Mouse (Mus musculus): ENCODE results near the gene Gtf2i.

The Gtf2i gene

DNA sequence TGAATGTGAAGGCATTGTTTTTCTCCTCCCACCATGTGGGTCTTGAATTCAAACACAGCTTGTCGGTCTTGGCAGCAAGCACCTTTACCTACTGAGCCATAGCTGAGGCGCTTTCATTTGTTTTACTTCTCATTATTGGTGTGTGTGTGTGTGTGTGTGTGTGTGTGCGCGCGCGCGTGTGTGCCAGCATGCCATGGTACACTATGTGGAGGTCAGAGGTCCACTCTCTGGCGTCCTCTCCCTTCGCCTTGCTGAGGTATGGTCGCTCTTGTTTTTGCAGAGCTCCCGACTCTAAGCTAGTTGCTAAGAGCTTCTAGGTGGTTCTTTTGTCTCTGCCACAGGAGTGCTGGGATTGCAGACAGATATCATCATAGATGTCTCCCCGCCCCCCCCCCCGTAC, 7.8 kb upstream of the Gtf2i start:
- no peak for DNase-seq (ENCODE audit: inconsistent ontology term)

DNA sequence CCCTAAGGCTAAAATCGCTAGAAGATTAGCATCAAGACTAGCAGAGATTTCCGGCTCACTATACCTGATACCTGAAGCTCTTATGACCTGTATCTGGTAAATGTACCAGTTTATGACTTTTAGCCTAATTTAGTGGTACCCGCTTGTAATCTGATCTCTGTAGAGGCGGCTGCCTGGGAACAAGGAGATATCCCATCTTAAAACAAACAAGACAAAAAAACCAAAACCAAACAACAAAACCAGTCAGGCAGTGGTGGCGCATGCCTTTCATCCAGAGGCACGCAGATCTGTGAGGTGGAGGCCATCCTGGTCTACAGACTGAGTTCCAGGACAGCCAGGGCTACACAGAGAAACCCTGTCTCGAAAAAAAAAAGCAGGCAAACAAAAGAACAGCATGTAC, 7.1 kb upstream of the Gtf2i start:
- no peak for DNase-seq (ENCODE audit: inconsistent ontology term)

DNA sequence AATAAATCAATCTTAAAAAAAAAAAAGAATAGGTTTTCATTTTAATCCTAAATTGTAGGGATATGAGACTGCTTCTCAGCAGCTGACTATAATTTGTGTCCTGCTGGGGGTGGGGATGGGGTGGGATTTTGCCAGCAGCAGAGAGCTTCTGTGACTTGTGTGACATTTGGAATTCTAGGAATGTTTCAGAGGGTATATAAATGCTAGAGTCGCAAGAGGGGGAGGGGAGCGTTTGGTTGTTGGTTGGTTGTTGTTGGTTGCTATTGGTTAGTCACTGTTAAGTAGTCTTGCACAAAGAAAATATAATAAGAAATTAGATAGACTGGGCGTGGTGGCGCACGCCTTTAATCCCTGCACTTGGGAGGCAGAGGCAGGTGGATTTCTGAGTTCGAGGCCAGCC, 4.3 kb upstream of the Gtf2i start:
- DNase-seq (ENCODE audit: inconsistent ontology term): peak; percentile 30

DNA sequence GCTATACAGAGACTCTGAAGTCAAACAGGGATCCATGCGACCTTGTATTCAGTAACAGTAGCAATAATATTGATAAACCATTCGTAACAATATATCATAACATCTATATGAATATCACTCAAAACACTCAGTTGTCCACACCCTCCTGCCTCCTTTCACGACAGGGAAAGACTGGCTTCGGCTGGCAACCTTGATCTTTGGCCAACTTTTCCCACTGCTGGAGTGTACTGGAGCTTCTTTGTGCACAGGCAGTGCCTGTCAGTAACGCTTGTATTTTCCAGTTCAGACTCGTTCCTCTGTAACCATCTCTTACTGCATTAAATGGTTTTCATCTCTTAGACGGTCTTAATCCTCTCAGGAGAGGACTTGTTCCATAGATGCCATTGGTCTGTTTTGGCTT, 2.2 kb upstream of the Gtf2i start:
- DNase-seq (ENCODE audit: inconsistent ontology term): no peak

DNA sequence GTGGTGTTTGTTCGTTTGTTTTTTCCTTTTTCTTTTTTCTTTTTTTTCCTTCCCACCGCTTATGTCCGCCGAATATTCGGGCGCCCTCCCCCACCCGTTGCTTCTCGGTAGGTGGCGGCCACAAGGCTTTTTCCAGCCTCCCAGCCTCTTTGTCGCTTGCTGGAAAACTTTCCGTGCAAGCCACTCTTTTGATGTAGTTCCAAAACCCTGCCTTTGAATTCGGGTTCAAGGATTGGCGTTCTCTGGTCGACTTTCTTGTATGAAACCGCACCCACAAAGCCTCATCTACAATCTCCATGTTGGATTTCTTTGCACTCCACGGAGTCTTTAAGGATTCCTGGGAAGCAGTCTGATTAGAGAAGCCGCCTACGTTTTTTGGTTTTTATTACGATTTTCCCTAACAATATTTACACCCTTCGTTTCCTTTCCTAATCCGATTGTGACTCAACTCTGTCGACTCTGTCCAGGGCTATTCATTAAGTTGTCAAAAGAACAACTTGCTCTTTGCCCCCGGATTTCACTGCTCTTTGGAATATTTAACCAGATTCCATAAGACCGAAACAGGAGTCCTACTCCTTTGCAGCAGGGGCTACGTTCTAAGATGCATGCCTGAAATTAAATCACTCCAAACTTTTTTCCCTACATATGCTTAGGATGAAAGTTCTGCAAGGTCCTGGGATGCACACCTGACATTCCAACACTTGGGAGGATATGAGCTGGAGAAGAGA, 1.2 kb upstream of the Gtf2i start:
- DNase-seq (ENCODE audit: inconsistent ontology term): peak; percentile 86

DNA sequence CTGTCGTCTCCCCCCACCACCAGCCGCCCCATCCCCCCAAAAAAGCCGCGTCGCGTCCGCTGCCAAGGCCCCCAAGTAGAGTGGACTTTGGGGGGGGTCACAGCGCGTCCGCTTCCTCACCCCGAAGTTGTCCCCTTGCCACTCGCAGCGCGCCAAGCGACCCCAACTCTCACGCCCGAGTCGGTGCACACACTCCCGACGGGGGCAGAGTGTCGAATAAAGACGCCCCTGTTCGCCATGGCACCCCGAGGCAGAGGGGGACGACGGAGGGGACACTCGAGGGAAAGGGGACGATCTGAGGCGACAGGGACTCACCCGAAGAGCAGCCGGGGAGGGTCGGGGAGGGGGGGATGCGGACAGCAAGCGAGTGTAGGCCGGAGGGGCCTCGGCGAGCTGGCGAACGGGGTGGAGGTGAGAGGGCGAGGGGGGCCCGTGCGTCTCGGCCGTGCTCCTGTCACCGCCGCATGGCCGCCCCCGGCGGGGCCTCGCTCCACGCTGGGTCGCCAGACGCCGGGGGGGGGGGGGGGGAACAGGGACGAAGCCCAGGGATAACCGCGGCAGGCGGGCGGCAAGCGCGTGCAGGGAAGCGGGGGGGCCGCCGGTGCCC, 389 bp downstream of the Gtf2i start:
- DNase-seq (ENCODE audit: inconsistent ontology term): peak; percentile 77

DNA sequence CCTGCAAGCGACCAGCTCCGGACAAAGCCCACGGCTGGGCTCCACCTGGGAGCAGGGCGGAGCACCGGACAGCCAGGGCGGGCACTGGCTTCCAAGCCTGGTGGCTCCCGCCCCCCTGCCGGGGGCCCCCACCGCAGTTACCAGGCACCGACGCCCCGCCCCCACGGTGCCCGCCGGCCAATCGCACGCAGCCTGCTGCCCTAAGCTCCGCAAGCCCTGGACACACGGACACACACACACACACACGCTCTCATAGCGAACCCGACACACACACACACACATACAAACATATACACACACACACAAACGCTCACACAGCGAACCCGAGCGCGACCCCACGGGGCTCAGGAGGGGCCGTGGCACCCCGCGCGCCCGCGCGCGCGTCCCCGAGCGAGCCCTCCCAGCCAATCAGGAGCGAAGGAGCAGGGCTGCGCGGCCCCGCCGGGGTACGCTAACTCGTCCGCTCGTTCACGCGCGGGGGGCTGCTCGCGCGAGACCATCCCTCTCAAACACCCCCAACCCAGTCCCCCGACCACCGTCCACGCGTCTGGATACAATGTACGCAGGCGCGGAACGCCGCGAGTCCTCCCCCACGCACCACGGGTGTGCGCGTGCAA, 1.0 kb downstream of the Gtf2i start:
- peak; percentile 98 for DNase-seq (ENCODE audit: inconsistent ontology term)

DNA sequence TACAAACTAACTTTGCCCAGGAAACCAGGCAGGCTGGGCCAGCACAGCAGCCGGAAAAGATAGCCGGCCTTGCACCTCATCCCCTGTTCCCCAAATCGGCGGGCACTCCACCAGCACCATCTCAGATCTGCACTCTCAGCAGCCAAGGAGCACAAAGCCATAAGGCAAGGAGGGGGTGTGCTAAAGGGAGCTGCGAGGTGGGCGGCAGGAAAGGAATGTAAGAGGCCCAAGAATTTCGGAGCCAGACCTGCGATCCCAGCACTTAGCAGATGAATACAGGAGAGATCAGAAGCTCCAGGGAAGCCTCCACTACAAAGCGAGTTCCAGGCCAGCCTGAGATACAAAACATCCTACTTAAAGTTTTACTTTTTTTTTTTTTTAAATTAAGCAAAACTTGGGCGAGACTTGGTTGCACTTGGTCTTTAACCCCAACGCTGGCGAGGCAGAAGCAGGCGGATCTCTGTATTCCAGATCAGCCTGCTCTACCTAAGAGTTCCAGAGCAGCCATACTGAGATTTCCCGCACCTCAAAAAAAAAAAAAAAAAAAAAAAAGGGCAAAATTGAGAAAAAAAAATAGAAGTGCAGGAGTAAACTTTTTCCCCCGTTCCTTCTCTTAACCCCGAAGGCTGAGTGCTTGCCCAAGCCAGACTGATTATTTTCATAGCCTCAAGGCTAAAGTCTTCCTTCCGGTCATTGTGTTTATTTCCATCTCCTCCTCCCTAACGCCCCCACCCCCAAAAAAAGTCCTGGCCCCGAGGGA, 1.7 kb downstream of the Gtf2i start:
- DNase-seq (ENCODE audit: inconsistent ontology term): peak; percentile 51

DNA sequence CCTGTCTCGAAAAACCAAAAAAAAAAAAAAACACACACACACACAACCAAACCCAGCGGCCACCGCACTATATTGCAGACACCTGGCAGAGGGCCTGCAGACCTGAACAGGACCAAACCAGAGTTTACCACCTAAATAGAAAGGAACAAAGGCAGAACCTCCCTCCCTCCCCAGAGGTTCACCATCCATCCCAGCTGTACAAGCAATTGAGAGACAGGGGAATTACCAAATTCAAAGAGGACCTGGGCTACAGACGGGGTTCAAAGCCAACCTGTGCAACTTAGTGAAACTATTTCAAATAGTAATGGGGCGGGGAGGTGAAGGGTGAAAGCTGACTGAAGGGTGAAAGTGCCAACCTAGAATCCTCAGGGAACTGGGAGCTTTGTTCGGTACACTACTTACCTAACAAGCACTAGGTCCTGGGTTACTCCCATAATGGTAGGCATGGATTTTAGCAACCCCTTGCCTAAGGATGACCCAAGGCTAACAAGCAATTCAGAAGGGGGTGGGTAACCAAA, 2.6 kb downstream of the Gtf2i start:
- DNase-seq (ENCODE audit: inconsistent ontology term): no peak

DNA sequence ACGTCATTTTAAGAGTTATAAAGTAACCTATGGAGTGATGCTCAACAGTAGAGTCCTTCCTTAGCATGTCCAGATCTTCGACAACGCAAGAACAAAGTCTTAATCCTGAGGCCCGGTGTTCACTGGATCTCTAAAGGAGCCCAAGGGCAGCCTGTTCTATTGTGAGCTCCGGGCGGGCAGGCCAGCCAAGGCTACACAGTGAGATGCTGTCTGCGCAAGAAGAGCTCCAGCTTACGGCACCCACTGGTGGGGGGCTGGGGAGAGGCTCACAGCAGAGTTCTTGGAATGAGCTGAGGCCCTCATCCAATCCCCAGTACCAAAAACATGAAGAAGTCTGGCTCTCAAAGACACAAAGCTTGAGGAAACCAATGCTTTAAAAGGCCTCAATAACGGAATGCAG, 4.4 kb downstream of the Gtf2i start:
- no peak for DNase-seq (ENCODE audit: inconsistent ontology term)

DNA sequence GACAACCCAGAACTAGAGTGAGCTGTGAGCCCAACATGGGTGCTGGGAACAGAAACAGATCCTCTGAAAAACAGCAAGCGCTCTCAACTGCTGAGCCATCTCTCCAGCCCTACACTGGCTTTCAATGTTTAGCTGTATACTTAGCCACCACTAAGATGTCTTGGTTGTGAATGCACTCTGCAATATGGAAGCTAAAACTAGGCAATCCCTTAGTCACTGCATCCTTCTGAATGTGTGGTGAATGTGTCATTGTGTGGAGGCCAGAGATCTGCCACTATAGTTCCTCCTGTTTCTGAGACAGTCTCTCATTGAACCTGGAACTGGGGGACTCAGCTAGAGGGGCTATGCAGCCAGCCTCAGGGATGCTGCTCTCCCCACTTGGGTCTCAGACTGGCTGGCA, 5.2 kb downstream of the Gtf2i start:
- no peak for DNase-seq (ENCODE audit: inconsistent ontology term)

DNA sequence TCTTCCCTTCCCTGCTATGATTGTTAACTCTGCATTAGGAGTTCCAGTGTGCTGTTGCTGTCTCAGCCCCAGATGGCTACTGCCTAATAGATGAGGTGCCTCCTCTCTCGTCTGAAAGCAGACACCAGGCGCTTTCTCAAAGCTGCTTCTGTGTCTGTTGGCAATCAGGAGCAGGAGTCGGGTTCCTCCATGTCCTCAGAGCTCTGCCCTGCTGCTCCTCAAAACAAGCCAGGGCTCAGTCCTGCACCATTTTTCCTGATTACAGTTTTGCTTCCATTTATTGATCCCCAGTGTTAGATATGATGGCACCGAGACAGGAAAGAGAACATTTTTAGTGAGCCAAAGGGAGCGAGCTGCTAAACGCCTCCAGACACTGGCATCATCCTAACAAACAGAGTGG, 9.9 kb downstream of the Gtf2i start:
- DNase-seq (ENCODE audit: inconsistent ontology term): no peak

DNA sequence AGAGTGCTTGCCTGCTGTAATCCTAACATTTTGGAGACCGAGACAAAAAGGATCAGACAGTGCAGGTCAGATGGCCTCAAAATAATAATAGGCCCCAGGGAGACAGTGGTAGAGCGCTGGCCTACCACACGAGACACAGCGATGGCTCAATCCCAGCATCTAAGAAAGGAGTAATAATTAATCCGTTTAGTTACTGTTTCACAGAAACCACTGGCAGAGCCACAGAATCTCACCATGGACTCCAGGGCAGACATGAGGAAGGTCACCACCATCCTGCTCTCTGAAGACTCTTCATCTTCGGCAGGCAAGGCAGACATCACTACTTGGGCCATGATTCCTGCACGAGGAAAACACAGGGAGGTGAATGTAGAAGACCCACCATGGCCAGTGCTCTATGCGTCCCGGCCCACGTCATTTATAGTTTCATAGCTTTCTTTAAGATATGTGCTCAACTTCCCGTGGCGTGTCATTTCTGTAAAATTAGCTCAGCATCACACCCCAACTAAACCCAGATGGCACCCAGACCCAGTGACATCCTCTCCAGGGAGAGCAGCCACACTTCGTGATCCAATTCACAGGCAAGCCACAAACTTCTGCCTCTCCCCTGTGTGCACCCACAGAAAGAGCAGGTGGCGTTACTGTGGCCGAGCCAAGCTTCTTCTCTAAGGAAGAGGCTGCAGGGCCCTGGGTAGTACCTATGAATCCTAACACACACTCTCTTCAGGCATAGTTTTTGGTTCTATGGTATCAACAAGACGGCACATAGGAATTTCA, 19.1 kb downstream of the Gtf2i start:
- no peak for DNase-seq (ENCODE audit: inconsistent ontology term)

DNA sequence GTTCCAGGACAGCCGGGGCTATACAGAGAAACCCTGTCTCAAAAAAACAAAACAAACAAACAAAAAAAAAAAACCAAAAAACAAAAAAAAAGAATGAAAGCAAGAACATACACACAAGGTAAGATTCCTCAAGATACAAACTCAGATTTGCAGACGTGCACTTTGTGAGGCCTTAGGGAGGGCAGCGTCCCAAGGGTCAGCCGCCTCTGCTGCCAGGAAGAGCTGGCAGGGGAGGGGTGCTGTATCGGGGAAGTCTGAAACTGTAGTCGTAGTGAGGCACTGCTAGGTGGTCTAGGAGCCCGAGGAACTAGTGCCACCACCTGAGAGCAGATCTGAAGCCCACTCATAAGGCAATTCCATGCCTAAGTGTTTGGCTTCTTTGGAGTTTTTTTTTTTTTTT, 20.0 kb downstream of the Gtf2i start:
- DNase-seq (ENCODE audit: inconsistent ontology term): no peak

DNA sequence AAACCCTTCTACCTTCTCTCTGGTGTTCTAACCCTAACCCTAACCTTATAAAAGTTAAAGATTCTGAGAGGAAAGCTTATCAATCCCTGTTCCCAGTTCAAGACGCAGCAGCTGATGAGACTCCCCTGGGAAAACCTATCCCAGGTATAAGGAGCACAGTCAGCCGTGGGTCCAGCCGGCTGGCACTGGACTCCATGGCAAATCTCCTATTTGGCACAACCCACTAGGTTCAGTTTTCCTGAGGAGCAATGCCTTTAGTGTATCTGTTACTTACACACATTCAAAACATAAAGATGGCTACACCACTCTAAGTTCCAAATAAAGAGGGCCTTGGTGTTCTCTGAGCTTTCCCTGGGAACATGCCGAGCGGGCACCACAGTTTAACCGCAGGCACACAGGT, 23.5 kb downstream of the Gtf2i start:
- DNase-seq (ENCODE audit: inconsistent ontology term): no peak

DNA sequence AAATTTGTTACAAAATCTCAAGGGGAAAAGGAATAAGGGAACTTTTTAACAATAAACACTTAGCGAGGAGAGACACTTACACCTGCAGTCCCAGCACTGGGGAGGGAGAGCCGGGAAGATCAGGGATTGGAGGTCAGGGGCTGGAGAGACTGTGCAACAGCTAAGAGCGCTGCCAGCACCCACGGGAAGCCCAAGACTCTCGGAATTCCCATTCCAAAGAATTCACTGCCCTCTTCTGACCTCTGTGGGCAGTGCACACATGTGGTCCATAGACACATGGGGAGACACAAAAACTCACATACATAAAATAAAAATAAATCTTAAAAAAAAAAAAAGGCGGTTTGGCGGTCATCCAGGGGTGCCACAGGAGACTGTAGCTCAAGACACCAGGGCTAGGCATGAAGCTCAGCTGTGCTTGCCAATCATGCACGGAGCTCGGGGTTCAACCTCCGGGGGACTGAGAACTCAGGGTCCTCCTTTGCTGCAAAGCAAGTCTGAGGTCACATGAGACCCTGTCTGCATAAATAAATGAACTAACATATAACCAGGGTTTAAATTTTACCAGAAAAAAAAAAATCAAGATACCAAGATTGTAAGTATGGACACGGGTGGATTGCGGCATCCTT, 24.5 kb downstream of the Gtf2i start:
- no peak for DNase-seq (ENCODE audit: inconsistent ontology term)

DNA sequence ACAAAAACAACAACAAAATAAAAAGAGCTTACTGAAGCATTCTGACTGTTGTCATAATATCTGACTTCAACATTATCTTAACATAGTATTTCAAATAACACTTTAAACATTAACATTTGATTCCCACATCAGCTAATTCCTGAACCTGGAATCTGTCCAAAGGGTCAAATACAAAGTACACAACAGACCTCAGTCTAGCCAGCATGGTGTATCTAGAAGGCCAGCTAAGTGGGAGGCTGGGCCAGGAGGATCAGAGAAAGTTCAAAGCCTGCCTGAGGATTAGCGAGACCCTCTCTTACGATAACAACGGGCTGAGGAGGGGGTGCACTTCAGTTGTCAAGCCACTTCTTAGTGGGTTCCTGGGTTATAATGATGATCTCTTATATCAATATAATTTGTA, 26.5 kb downstream of the Gtf2i start:
- no peak for DNase-seq (ENCODE audit: inconsistent ontology term)

DNA sequence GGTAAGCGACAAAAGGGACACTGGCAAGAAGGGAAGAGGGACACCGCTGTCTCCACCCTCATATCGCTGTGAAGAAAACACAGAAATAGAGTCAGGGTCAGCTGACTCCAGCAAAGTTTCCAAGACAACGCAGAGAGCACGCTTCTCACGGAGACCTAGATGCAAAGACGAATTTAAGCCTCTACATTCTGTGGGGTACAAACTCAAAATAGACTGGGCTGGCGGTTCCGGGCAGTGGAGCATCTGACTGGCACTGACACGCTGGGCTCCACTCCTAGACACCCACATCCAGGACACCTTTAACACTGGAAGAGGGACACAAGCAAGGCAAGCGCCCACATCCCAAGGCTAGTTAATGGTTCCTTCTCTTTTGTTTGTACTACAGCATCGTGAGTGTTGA, 29.6 kb downstream of the Gtf2i start:
- no peak for DNase-seq (ENCODE audit: inconsistent ontology term)

DNA sequence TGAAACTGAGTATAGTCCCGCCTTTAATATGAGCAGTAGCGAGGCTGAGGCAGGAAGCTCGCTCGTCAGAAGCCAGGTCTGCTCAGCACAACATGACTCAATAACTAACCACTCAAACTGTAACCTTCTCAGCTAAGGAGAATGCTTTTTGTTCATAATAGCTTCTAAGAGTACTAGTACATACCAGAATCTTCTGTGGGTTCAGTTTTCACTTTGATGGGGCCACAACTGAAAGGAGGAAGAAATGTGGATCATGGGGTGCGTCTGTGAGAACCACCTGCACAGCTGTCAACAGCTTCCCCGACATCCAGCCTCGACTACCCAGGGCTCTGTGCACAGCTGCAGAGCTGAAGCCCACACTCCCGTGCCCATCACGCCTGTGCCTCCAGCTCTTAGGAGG, 32.0 kb downstream of the Gtf2i start:
- DNase-seq (ENCODE audit: inconsistent ontology term): no peak

DNA sequence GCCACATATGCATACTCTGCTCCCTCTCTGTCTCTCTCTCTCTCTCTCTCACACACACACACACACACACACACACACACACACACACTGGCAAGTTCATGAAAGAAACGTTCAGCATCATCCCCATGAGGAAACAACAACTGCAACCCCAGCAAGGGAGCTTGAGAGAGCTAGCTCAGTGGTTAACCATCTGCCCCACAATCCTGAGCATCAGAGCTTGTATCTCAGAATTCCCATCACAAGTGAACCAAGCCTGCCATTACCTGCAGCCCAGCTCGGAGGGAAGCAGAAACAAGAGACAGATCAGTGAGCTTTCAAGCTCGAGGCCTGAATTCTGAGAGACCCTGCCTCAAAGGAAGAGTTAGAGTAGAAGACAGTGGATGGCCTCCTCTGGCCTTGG, 32.5 kb downstream of the Gtf2i start:
- no peak for DNase-seq (ENCODE audit: inconsistent ontology term)

DNA sequence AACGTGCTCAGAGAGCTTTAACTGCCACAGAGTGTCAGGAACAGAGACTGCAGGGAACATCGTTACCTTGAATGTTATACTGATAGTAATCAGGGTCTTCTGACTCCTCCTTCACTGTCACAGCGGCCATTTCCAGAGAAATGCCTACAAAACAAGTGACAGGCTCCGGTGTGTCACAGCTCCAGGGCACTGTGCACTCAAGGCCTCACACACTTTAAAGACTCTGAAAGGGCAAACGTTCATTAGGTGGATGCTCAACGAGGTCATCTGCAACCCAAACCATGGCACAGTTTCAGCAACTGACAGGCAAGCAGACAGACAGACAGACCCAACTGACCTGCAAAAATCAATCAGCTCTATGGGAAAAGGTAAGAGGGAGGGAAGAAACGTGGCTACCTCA, 35.2 kb downstream of the Gtf2i start:
- DNase-seq (ENCODE audit: inconsistent ontology term): no peak

Data from Muller cell, postnatal 12 days (primary cell).